Mouse (Mus musculus): Measurements from ENCODE around the gene Olfr747. TPM values are rescaled to one million over a fixed set of nuclear protein-coding genes. Genes with fewer than 3 reads are reported as not detected.
"Not testable (repeated sequence)": the region's sequence is repeated elsewhere in the genome, so short reads cannot be mapped to it uniquely, and the experiment has no call there.

Gene Olfr747
- polyA plus RNA-seq (2014; fragmentation: Nextera tagmentation; extraction: Ambion mirVana) = not detected in 2 replicates

GRCm38 (mm10) chr14:50693106-50693505 lies at the start of gene Olfr747:
TSS of gene Olfr747 (minus strand) at chr14:50693206.
- 93% methylated on average over 3 of the region's 3 CpGs for WGBS
- ATAC-seq (ENCODE audit: low read depth) = no peak
- H3K9ac ChIP-seq (replicated peaks; ENCODE audit: low read depth, low read length) = no peak within 1 kb of the TSS
- no peaks in the 10 kb centered on the region for H3K36me3 ChIP-seq (ENCODE audit: control insufficient read depth, insufficient read depth, low read length)
- H3K27me3 ChIP-seq (ENCODE audit: control insufficient read depth, insufficient read depth, low read length) = no peaks in the 10 kb centered on the region
- no peak within 1 kb of the TSS for H3K4me3 ChIP-seq (ENCODE audit: low read depth, low read length)
- no peak within 1 kb of the TSS for H3K4me2 ChIP-seq (ENCODE audit: low read depth, low read length)
- no peak within 1 kb of the TSS for H3K27ac ChIP-seq (ENCODE audit: low read depth, low read length)
- H3K4me1 ChIP-seq (ENCODE audit: control insufficient read depth, insufficient read depth, low read length) = no peaks in the 10 kb centered on the region
- no peaks in the 10 kb centered on the region for H3K9me3 ChIP-seq (ENCODE audit: control insufficient read depth, low read length)

- Histone ChIP-seq H3K27ac (ENCODE audit: low read depth, low read length) (no peak overlapping the region), H3K27me3 (ENCODE audit: control insufficient read depth, insufficient read depth, low read length) (no peaks in the 10 kb centered on the region), H3K9ac (replicated peaks; ENCODE audit: low read depth, low read length) (no peak overlapping the region), H3K4me1 (ENCODE audit: control insufficient read depth, insufficient read depth, low read length) (no peaks in the 10 kb centered on the region), H3K9me3 (ENCODE audit: control insufficient read depth, low read length) (no peaks in the 10 kb centered on the region), H3K4me2 (ENCODE audit: low read depth, low read length) (no peak overlapping the region), H3K36me3 (ENCODE audit: control insufficient read depth, insufficient read depth, low read length) (no peaks in the 10 kb centered on the region), H3K4me3 (ENCODE audit: low read depth, low read length) (no peak overlapping the region)
- no peak for ATAC-seq (ENCODE audit: low read depth)
- WGBS = 64% methylated on average over 2 of the region's 2 CpGs
Observed at GRCm38 (mm10) chr14:50741584-50741983, 48.6 kb upstream of the Olfr747 start.

GRCm38 (mm10) chr14:50740334-50740733 lies 47.3 kb upstream of the Olfr747 start:
- Histone ChIP-seq H3K27ac (ENCODE audit: low read depth, low read length) (no peak overlapping the region), H3K4me3 (ENCODE audit: low read depth, low read length) (no peak overlapping the region), H3K9ac (replicated peaks; ENCODE audit: low read depth, low read length) (no peak overlapping the region), H3K4me2 (ENCODE audit: low read depth, low read length) (no peak overlapping the region), H3K4me1 (ENCODE audit: control insufficient read depth, insufficient read depth, low read length) (no peaks in the 10 kb centered on the region), H3K9me3 (ENCODE audit: control insufficient read depth, low read length) (no peaks in the 10 kb centered on the region), H3K36me3 (ENCODE audit: control insufficient read depth, insufficient read depth, low read length) (no peaks in the 10 kb centered on the region), H3K27me3 (ENCODE audit: control insufficient read depth, insufficient read depth, low read length) (no peaks in the 10 kb centered on the region)
- ATAC-seq (ENCODE audit: low read depth) = no peak
- 74% methylated on average over 2 of the region's 2 CpGs for WGBS

GRCm38 (mm10) chr14:50722371-50722770 lies 29.4 kb upstream of the Olfr747 start:
- not testable (repeated sequence) for H3K36me3 ChIP-seq (ENCODE audit: control insufficient read depth, insufficient read depth, low read length); H3K9me3 ChIP-seq (ENCODE audit: control insufficient read depth, low read length); H3K27me3 ChIP-seq (ENCODE audit: control insufficient read depth, insufficient read depth, low read length); ATAC-seq (ENCODE audit: low read depth); H3K9ac ChIP-seq (replicated peaks; ENCODE audit: low read depth, low read length); H3K27ac ChIP-seq (ENCODE audit: low read depth, low read length); H3K4me1 ChIP-seq (ENCODE audit: control insufficient read depth, insufficient read depth, low read length); H3K4me2 ChIP-seq (ENCODE audit: low read depth, low read length); H3K4me3 ChIP-seq (ENCODE audit: low read depth, low read length)
- WGBS = 80% methylated on average over 3 of the region's 4 CpGs

GRCm38 (mm10) chr14:50719875-50720274 lies 26.9 kb upstream of the Olfr747 start:
- H3K9ac ChIP-seq (replicated peaks; ENCODE audit: low read depth, low read length); H3K27me3 ChIP-seq (ENCODE audit: control insufficient read depth, insufficient read depth, low read length); H3K9me3 ChIP-seq (ENCODE audit: control insufficient read depth, low read length); H3K4me2 ChIP-seq (ENCODE audit: low read depth, low read length); H3K27ac ChIP-seq (ENCODE audit: low read depth, low read length); H3K4me3 ChIP-seq (ENCODE audit: low read depth, low read length); ATAC-seq (ENCODE audit: low read depth); H3K4me1 ChIP-seq (ENCODE audit: control insufficient read depth, insufficient read depth, low read length); H3K36me3 ChIP-seq (ENCODE audit: control insufficient read depth, insufficient read depth, low read length): not testable (repeated sequence)
- WGBS = 91% methylated on average over 15 of the region's 15 CpGs

GRCm38 (mm10) chr14:50707073-50707472 lies 14.1 kb upstream of the Olfr747 start, which contains the start of gene Olfr748:
TSS of gene Olfr748 (plus strand) at chr14:50707373.
- no peak within 1 kb of the TSS for H3K9ac ChIP-seq (replicated peaks; ENCODE audit: low read depth, low read length)
- no peaks in the 10 kb centered on the region for H3K9me3 ChIP-seq (ENCODE audit: control insufficient read depth, low read length)
- no peaks in the 10 kb centered on the region for H3K36me3 ChIP-seq (ENCODE audit: control insufficient read depth, insufficient read depth, low read length)
- H3K27ac ChIP-seq (ENCODE audit: low read depth, low read length) = no peak within 1 kb of the TSS
- 76% methylated on average over 1 of the region's 1 CpGs for WGBS
- no peak within 1 kb of the TSS for H3K4me2 ChIP-seq (ENCODE audit: low read depth, low read length)
- no peak for ATAC-seq (ENCODE audit: low read depth)
- H3K4me3 ChIP-seq (ENCODE audit: low read depth, low read length) = no peak within 1 kb of the TSS
- no peaks in the 10 kb centered on the region for H3K4me1 ChIP-seq (ENCODE audit: control insufficient read depth, insufficient read depth, low read length)
- no peaks in the 10 kb centered on the region for H3K27me3 ChIP-seq (ENCODE audit: control insufficient read depth, insufficient read depth, low read length)

GRCm38 (mm10) chr14:50646783-50647182 lies 46.2 kb downstream of the Olfr747 start, which contains the start of gene Olfr746:
TSS of gene Olfr746 (plus strand) at chr14:50647083.
- no peaks in the 10 kb centered on the region for H3K27me3 ChIP-seq (ENCODE audit: control insufficient read depth, insufficient read depth, low read length)
- no peak for ATAC-seq (ENCODE audit: low read depth)

GRCm38 (mm10) chr14:50639088-50639487 lies 53.9 kb downstream of the Olfr747 start, which contains the start of gene Olfr745:
TSS of gene Olfr745 (plus strand) at chr14:50639388.
- Histone ChIP-seq H3K9ac (replicated peaks; ENCODE audit: low read depth, low read length) (no peak within 1 kb of the TSS), H3K27ac (ENCODE audit: low read depth, low read length) (no peak within 1 kb of the TSS), H3K4me3 (ENCODE audit: low read depth, low read length) (no peak within 1 kb of the TSS), H3K9me3 (ENCODE audit: control insufficient read depth, low read length) (no peaks in the 10 kb centered on the region), H3K4me2 (ENCODE audit: low read depth, low read length) (no peak within 1 kb of the TSS), H3K36me3 (ENCODE audit: control insufficient read depth, insufficient read depth, low read length) (no peaks in the 10 kb centered on the region), H3K27me3 (ENCODE audit: control insufficient read depth, insufficient read depth, low read length) (no peaks in the 10 kb centered on the region), H3K4me1 (ENCODE audit: control insufficient read depth, insufficient read depth, low read length) (no peaks in the 10 kb centered on the region)
- ATAC-seq (ENCODE audit: low read depth) = no peak
- 80% methylated on average over 2 of the region's 2 CpGs for WGBS

More at GRCm38 (mm10) chr14:50646783-50647182, 46.2 kb downstream of the Olfr747 start, which contains the start of gene Olfr746:
- Histone ChIP-seq H3K27ac (ENCODE audit: low read depth, low read length) (no peak within 1 kb of the TSS), H3K36me3 (ENCODE audit: control insufficient read depth, insufficient read depth, low read length) (no peaks in the 10 kb centered on the region), H3K4me1 (ENCODE audit: control insufficient read depth, insufficient read depth, low read length) (no peaks in the 10 kb centered on the region), H3K4me2 (ENCODE audit: low read depth, low read length) (no peak within 1 kb of the TSS), H3K9me3 (ENCODE audit: control insufficient read depth, low read length) (no peaks in the 10 kb centered on the region; the same call in 1 of the 2 replicates), H3K9ac (replicated peaks; ENCODE audit: low read depth, low read length) (no peak within 1 kb of the TSS), H3K4me3 (ENCODE audit: low read depth, low read length) (no peak within 1 kb of the TSS)

Data from neural tube, embryonic 14.5 days (tissue).